Mouse (Mus musculus) C2C12 (cell line): Measurements from ENCODE around the gene Hk2.

ENCODE experiments used
- CTCF ChIP-seq: IDR thresholded peaks from one replicate; pipeline ENCODE4 v1.5.1; 2011; ENCODE audit not compliant: control insufficient read depth, insufficient read depth, insufficient read length
- USF1 ChIP-seq: IDR thresholded peaks from one replicate; pipeline ENCODE4 v1.6.1; 2011; ENCODE audit warnings: low read depth, mild to moderate bottlenecking, control low read depth, moderate library complexity

- no peak for TF ChIP-seq USF1
- no peak for TF ChIP-seq CTCF
Observed at GRCm38 (mm10) chr6:82723321-82723720, 50.9 kb downstream of the Hk2 start.
